Mouse (Mus musculus) MEL (cell line): ENCODE results near the gene Limk2. TPM values are rescaled to one million over a fixed set of nuclear protein-coding genes. Genes with fewer than 3 reads are reported as not detected.

Experiments
- DNase-seq: peaks from one replicate; pipeline ENCODE4 v3.0.0; 2011; ENCODE audit warnings: low read depth, low spot score
- H3K27ac ChIP-seq: 2 replicates; pipeline ENCODE4 v1.5.1; 2012; ENCODE audit warnings: low read depth, mild to moderate bottlenecking, control low read depth, low read length, moderate library complexity; ENCODE audit not compliant: control insufficient read depth
- H3K27me3 ChIP-seq, 2 experiments: fragments of 150-350 bp in 1 of 2; sonication (generic) in 1 of 2; 2 replicates each; pipeline ENCODE4 v1.6.1; 2012; ENCODE audit warnings: low read length in 2 of 2, mild to moderate bottlenecking in 2 of 2, improper control_type of control experiment in 1 of 2, moderate library complexity in 1 of 2; ENCODE audit not compliant: insufficient read depth in 2 of 2, control insufficient read depth in 1 of 2
- H3K36me3 ChIP-seq, 2 experiments: 2 replicates each; pipeline ENCODE4 v1.6.1; 2012 to 2014; ENCODE audit warnings: low read length in 2 of 2, improper control_type of control experiment in 1 of 2, inconsistent platforms in 1 of 2, mild to moderate bottlenecking in 1 of 2; ENCODE audit not compliant: insufficient read depth in 2 of 2, control insufficient read depth in 1 of 2
- H3K4me1 ChIP-seq, 2 experiments: fragments of 150-350 bp in 1 of 2; sonication (generic) in 1 of 2; 2 replicates each; pipeline ENCODE4 v1.6.1; 2012; ENCODE audit warnings: low read length in 2 of 2, improper control_type of control experiment in 1 of 2, mild to moderate bottlenecking in 1 of 2; ENCODE audit not compliant: insufficient read depth in 2 of 2, control insufficient read depth in 1 of 2
- H3K4me3 ChIP-seq, 2 experiments: fragments of 150-350 bp in 1 of 2; sonication (generic) in 1 of 2; 2 replicates each; pipeline ENCODE4 v1.5.1; 2012; ENCODE audit warnings: low read depth in 2 of 2, low read length in 2 of 2, mild to moderate bottlenecking in 2 of 2, moderate library complexity in 2 of 2, control low read depth in 1 of 2, improper control_type of control experiment in 1 of 2; ENCODE audit not compliant: control insufficient read depth in 1 of 2, insufficient read depth in 1 of 2
- H3K79me2 ChIP-seq: 2 replicates; pipeline ENCODE4 v1.6.1; 2012; ENCODE audit warnings: mild to moderate bottlenecking, low read length, moderate library complexity; ENCODE audit not compliant: control insufficient read depth, poor library complexity, insufficient read depth
- H3K9ac ChIP-seq: 2 replicates; pipeline ENCODE4 v1.6.1; 2012; ENCODE audit warnings: low read depth, mild to moderate bottlenecking, control low read depth, low read length, moderate library complexity; ENCODE audit not compliant: control insufficient read depth, poor library complexity, severe bottlenecking
- H3K9me3 ChIP-seq: fragments of 150-350 bp; sonication (generic); replicated peaks from 2 replicates; pipeline ENCODE4 v1.6.1; 2012; ENCODE audit warnings: mild to moderate bottlenecking, low read length, improper control_type of control experiment, moderate library complexity; ENCODE audit not compliant: insufficient read depth
- CHD2 ChIP-seq: IDR thresholded peaks from 2 replicates; pipeline ENCODE4 v1.6.1; 2011; ENCODE audit warnings: low read length, improper control_type of control experiment
- E2F4 ChIP-seq: IDR thresholded peaks from 2 replicates; pipeline ENCODE4 v1.6.1; 2011; ENCODE audit warnings: low read depth, low read length, improper control_type of control experiment, borderline replicate concordance
- ELF1 ChIP-seq: IDR thresholded peaks from 2 replicates; pipeline ENCODE4 v1.6.1; 2014; ENCODE audit warnings: low read depth, mild to moderate bottlenecking, inconsistent platforms, low read length, improper control_type of control experiment, moderate library complexity
- EP300 ChIP-seq, 2 experiments: IDR thresholded peaks; 2 replicates each; pipeline ENCODE4 v1.6.1; 2011; ENCODE audit warnings: improper control_type of control experiment in 2 of 2, low read length in 2 of 2, low read depth in 1 of 2, mild to moderate bottlenecking in 1 of 2
- GATA1 ChIP-seq: IDR thresholded peaks from 2 replicates; pipeline ENCODE4 v1.6.1; 2011; ENCODE audit warnings: low read depth, low read length, improper control_type of control experiment
- MAFK ChIP-seq: IDR thresholded peaks from 2 replicates; pipeline ENCODE4 v1.6.1; 2011; ENCODE audit warnings: low read depth, mild to moderate bottlenecking, low read length, improper control_type of control experiment, borderline replicate concordance
- MEF2A ChIP-seq: IDR thresholded peaks from 2 replicates; pipeline ENCODE4 v1.6.1; 2014; ENCODE audit warnings: low read depth, mild to moderate bottlenecking, inconsistent platforms, low read length, improper control_type of control experiment; ENCODE audit not compliant: poor library complexity, insufficient replicate concordance, severe bottlenecking; ENCODE audit errors: extremely low read depth
- MXI1 ChIP-seq: IDR thresholded peaks from 2 replicates; pipeline ENCODE4 v1.6.1; 2011; ENCODE audit warnings: mild to moderate bottlenecking, low read depth, low read length, improper control_type of control experiment
- MYC ChIP-seq: IDR thresholded peaks from 2 replicates; pipeline ENCODE4 v1.6.1; 2011; ENCODE audit warnings: low read depth, mild to moderate bottlenecking, low read length, improper control_type of control experiment, moderate library complexity
- POLR2AphosphoS2 ChIP-seq: IDR thresholded peaks from 2 replicates; pipeline ENCODE4 v1.6.1; 2011; ENCODE audit warnings: low read length, improper control_type of control experiment
- RCOR1 ChIP-seq: IDR thresholded peaks from 2 replicates; pipeline ENCODE4 v1.6.1; 2012; ENCODE audit warnings: low read depth, mild to moderate bottlenecking, inconsistent platforms, low read length, improper control_type of control experiment
- SIN3A ChIP-seq: IDR thresholded peaks from 2 replicates; pipeline ENCODE4 v1.6.1; 2012; ENCODE audit warnings: low read length, improper control_type of control experiment, inconsistent platforms
- SMC3 ChIP-seq: IDR thresholded peaks from 2 replicates; pipeline ENCODE4 v1.6.1; 2011; ENCODE audit warnings: low read depth, low read length, improper control_type of control experiment
- TAL1 ChIP-seq: IDR thresholded peaks from 2 replicates; pipeline ENCODE4 v1.6.1; 2012; ENCODE audit warnings: mild to moderate bottlenecking, inconsistent platforms, low read length, moderate library complexity, mixed read lengths
- USF1 ChIP-seq: IDR thresholded peaks from 2 replicates; pipeline ENCODE4 v1.6.1; 2014; ENCODE audit warnings: low read depth, mild to moderate bottlenecking, inconsistent platforms, low read length, improper control_type of control experiment, moderate library complexity
- ZMIZ1 ChIP-seq: IDR thresholded peaks from 2 replicates; pipeline ENCODE4 v1.6.1; 2012; ENCODE audit warnings: low read depth, mild to moderate bottlenecking, inconsistent platforms, low read length, improper control_type of control experiment, moderate library complexity
- ZNF384 ChIP-seq: IDR thresholded peaks from 2 replicates; pipeline ENCODE4 v1.6.1; 2012; ENCODE audit warnings: low read depth, mild to moderate bottlenecking, inconsistent platforms, low read length, improper control_type of control experiment
- polyA plus RNA-seq, 2 experiments: library from polyadenylated mRNA; stranded (reverse) in 1 of 2; unstranded in 1 of 2; fragments of >175 nt in 1 of 2; fragments of >200 nt in 1 of 2; gene quantifications; 2 replicates each; pipeline versions ENCODE4 v1.2.1 to v1.2.4; 2012; ENCODE audit warnings: low replicate concordance in 2 of 2, low read depth in 1 of 2; ENCODE audit not compliant: insufficient read length in 2 of 2, insufficient read depth in 1 of 2, missing spikeins in 1 of 2
- total RNA-seq: library from RNA; depleted of rRNA; stranded (reverse); fragments of 300-350 nt; gene quantifications from 2 replicates; pipeline ENCODE4 v1.2.3, GENCODE M21; 2012

The Limk2 gene
- total and polyA plus RNA-seq, 3 experiments, result 19.6 to 29.1 TPM; not detected in 1

DNA sequence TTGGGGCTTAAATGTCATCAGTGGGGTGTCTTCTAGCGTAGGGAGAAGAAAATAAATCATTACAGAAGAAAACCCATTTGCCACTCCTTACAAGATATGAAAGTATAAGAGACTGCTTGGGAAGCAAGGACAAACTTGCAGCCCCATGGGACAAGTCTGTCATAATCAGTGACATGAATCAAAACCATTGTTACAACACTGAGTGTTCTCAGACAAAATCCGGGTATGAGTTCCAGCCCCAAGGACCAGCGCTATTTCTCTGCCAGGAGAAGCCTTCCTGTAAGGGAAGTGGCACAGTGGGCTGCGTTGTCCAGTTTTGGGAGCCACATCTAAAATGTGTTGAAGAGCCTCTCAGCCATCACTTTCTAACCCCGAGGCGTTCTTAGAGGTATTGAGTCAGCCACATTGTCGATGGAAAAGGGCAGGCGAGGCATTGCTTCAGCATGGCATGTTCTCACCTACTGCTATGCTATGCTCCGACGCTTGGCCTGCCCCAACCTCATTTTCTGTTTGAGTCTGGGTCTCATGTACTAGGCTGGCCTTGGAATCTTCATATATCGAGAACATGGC is 74.8 kb downstream of the Limk2 start:
- Histone ChIP-seq H3K9ac (no peak overlapping the region), H3K79me2 (no peaks in the 10 kb centered on the region), H3K9me3 (no peaks in the 10 kb centered on the region), H3K36me3 (peaks cover 0 to 6% of the 10 kb centered on the region in 2 experiments; a peak in 2 of 4 replicates), H3K27me3 (no peaks in the 10 kb centered on the region), H3K4me1 (peaks cover 8 to 14% of the 10 kb centered on the region in 2 experiments; a peak in 3 of 4 replicates), H3K27ac (no peak overlapping the region), H3K4me3 (no peak overlapping the region)
- no peak for TF ChIP-seq CHD2
- TF ChIP-seq MAFK, result no peak
- TF ChIP-seq ELF1, result no peak
- TF ChIP-seq RCOR1, result no peak
- no peak for TF ChIP-seq MEF2A
- TF ChIP-seq E2F4, result no peak
- no peak for TF ChIP-seq SIN3A
- no peak for TF ChIP-seq ZNF384
- no peak for TF ChIP-seq MYC
- TF ChIP-seq POLR2AphosphoS2, result no peak
- no peak for TF ChIP-seq SMC3
- no peak for DNase-seq

DNA sequence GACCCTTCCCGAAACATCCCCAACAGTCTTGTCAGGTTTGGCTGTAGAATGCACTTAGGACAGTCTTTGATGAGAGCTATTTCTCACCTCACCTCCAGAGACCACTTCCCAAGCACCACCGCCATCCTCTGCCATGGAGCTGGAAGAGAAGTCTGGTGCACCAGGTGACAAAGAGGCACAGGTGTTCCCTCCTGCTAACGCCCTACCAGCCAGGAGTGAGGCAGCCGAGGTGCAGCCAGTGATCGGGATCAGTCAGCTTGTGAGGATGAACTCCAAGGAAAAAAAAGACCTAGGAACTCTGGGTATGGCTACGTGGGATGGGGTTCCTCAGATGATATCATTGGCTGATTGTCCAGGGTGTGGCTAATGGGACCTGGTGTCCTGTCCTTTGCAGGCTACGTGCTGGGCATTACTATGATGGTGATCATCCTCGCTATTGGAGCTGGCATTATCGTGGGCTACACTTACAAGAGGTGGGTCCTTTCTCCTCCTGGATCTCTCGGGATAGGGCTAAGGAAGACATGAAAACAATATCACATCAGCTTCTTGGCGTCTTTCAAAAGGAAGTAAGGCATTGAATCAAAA is 75.8 kb downstream of the Limk2 start:
- H3K4me3 ChIP-seq, result no peak overlapping the region
- no peak for TF ChIP-seq USF1
- no peak for TF ChIP-seq MEF2A
- TF ChIP-seq MXI1, result no peak
- no peak for TF ChIP-seq TAL1
- no peak for TF ChIP-seq E2F4
- TF ChIP-seq ZMIZ1, result no peak
- TF ChIP-seq GATA1, result no peak
- TF ChIP-seq EP300 (IDR thresholded peaks at IDR 0.05; ENCODE audit: low read depth in 1 of 2, low read length in 2 of 2), result no peak
- no peak for TF ChIP-seq SIN3A
- TF ChIP-seq, all 39 proteins: peak for 0
- H3K4me1 ChIP-seq, result peaks cover 8 to 14% of the 10 kb centered on the region in 2 experiments; a peak in 3 of 4 replicates
- no peaks in the 10 kb centered on the region for H3K79me2 ChIP-seq
- no peaks in the 10 kb centered on the region for H3K9me3 ChIP-seq
- no peaks in the 10 kb centered on the region for H3K27me3 ChIP-seq
- H3K36me3 ChIP-seq, result peaks cover 0 to 6% of the 10 kb centered on the region in 2 experiments; a peak in 2 of 4 replicates
- no peak overlapping the region for H3K9ac ChIP-seq
- no peak overlapping the region for H3K27ac ChIP-seq
- no peak for DNase-seq
